Mouse (Mus musculus): Measurements from ENCODE around the gene Ppp2r3a. TPM values are rescaled to one million over a fixed set of nuclear protein-coding genes. Genes with fewer than 3 reads are reported as not detected.

Gene Ppp2r3a
- polyA plus RNA-seq, 1 experiment from 2014 or later: 33.9 TPM

- DNase-seq (ENCODE audit: low spot score) (no peak), ATAC-seq (ENCODE audit: low FRiP score) (no peak)
- H3K36me3 ChIP-seq (replicated peaks; ENCODE audit: control insufficient read depth, insufficient read depth): no peaks in the 10 kb centered on the region
- H3K4me1 ChIP-seq (replicated peaks; ENCODE audit: control insufficient read depth, insufficient read depth, low read length): peaks cover 8% of the 10 kb centered on the region; the same call in 1 of the 2 replicates
- no peak overlapping the region for H3K4me2 ChIP-seq (replicated peaks)
- no peaks in the 10 kb centered on the region for H3K27me3 ChIP-seq (ENCODE audit: control insufficient read depth, insufficient read depth, low read length)
- H3K27ac ChIP-seq: no peak overlapping the region
- 60% methylated on average over 2 of the region's 2 CpGs for WGBS
- no peaks in the 10 kb centered on the region for H3K9me3 ChIP-seq (ENCODE audit: control insufficient read depth, low read length)
- no peak overlapping the region for H3K9ac ChIP-seq
- H3K4me3 ChIP-seq (replicated peaks; ENCODE audit: low read length): no peak overlapping the region
These were observed 7.9 kb downstream of the Ppp2r3a start for GRCm38 (mm10) chr9:101243711-101244110.

- H3K4me3 ChIP-seq (replicated peaks; ENCODE audit: low read length): no peak overlapping the region
- ATAC-seq (ENCODE audit: low FRiP score) (no peak), DNase-seq (ENCODE audit: low spot score) (no peak)
- H3K9ac ChIP-seq: no peak overlapping the region
- H3K9me3 ChIP-seq (ENCODE audit: control insufficient read depth, low read length): no peaks in the 10 kb centered on the region
- 77% methylated on average over 3 of the region's 3 CpGs for WGBS
- no peaks in the 10 kb centered on the region for H3K4me1 ChIP-seq (replicated peaks; ENCODE audit: control insufficient read depth, insufficient read depth, low read length)
- no peak overlapping the region for H3K4me2 ChIP-seq (replicated peaks)
- no peaks in the 10 kb centered on the region for H3K36me3 ChIP-seq (replicated peaks; ENCODE audit: control insufficient read depth, insufficient read depth)
- H3K27ac ChIP-seq: no peak overlapping the region
- no peaks in the 10 kb centered on the region for H3K27me3 ChIP-seq (ENCODE audit: control insufficient read depth, insufficient read depth, low read length)
These were observed 11.4 kb downstream of the Ppp2r3a start for GRCm38 (mm10) chr9:101240161-101240560.

GRCm38 (mm10) chr9:101235786-101236185 is 15.8 kb downstream of the Ppp2r3a start:
- Histone ChIP-seq H3K36me3 (replicated peaks; ENCODE audit: control insufficient read depth, insufficient read depth) (no peaks in the 10 kb centered on the region), H3K4me3 (replicated peaks; ENCODE audit: low read length) (no peak overlapping the region), H3K9ac (no peak overlapping the region), H3K4me2 (replicated peaks) (no peak overlapping the region), H3K9me3 (ENCODE audit: control insufficient read depth, low read length) (no peaks in the 10 kb centered on the region), H3K4me1 (replicated peaks; ENCODE audit: control insufficient read depth, insufficient read depth, low read length) (no peaks in the 10 kb centered on the region), H3K27ac (no peak overlapping the region), H3K27me3 (ENCODE audit: control insufficient read depth, insufficient read depth, low read length) (no peaks in the 10 kb centered on the region)
- no peak for DNase-seq (ENCODE audit: low spot score)
- ATAC-seq (ENCODE audit: low FRiP score): no peak
- 89% methylated on average over 2 of the region's 2 CpGs for WGBS

- DNase-seq (ENCODE audit: low spot score) (no peak), ATAC-seq (ENCODE audit: low FRiP score) (no peak)
- H3K4me3 ChIP-seq (replicated peaks; ENCODE audit: low read length): no peak overlapping the region
- no peak overlapping the region for H3K9ac ChIP-seq
- H3K4me1 ChIP-seq (replicated peaks; ENCODE audit: control insufficient read depth, insufficient read depth, low read length): no peaks in the 10 kb centered on the region
- no peak overlapping the region for H3K27ac ChIP-seq
- WGBS: 83% methylated on average over 6 of the region's 6 CpGs
- no peaks in the 10 kb centered on the region for H3K36me3 ChIP-seq (replicated peaks; ENCODE audit: control insufficient read depth, insufficient read depth)
- H3K4me2 ChIP-seq (replicated peaks): no peak overlapping the region
- no peaks in the 10 kb centered on the region for H3K9me3 ChIP-seq (ENCODE audit: control insufficient read depth, low read length)
- no peaks in the 10 kb centered on the region for H3K27me3 ChIP-seq (ENCODE audit: control insufficient read depth, insufficient read depth, low read length)
These were observed 19.6 kb downstream of the Ppp2r3a start for GRCm38 (mm10) chr9:101232034-101232433.

- 88% methylated on average over 3 of the region's 3 CpGs for WGBS
- H3K4me3 ChIP-seq (replicated peaks; ENCODE audit: low read length): no peak overlapping the region
- ATAC-seq (ENCODE audit: low FRiP score) (no peak), DNase-seq (ENCODE audit: low spot score) (no peak)
- no peaks in the 10 kb centered on the region for H3K36me3 ChIP-seq (replicated peaks; ENCODE audit: control insufficient read depth, insufficient read depth)
- no peak overlapping the region for H3K9ac ChIP-seq
- no peaks in the 10 kb centered on the region for H3K9me3 ChIP-seq (ENCODE audit: control insufficient read depth, low read length)
- no peak overlapping the region for H3K27ac ChIP-seq
- no peaks in the 10 kb centered on the region for H3K4me1 ChIP-seq (replicated peaks; ENCODE audit: control insufficient read depth, insufficient read depth, low read length)
- no peaks in the 10 kb centered on the region for H3K27me3 ChIP-seq (ENCODE audit: control insufficient read depth, insufficient read depth, low read length)
- H3K4me2 ChIP-seq (replicated peaks): no peak overlapping the region
These were observed 21.6 kb downstream of the Ppp2r3a start for GRCm38 (mm10) chr9:101230028-101230427.

- Histone ChIP-seq H3K4me1 (replicated peaks; ENCODE audit: control insufficient read depth, insufficient read depth, low read length) (no peaks in the 10 kb centered on the region), H3K27ac (no peak overlapping the region), H3K4me2 (replicated peaks) (no peak overlapping the region), H3K9ac (no peak overlapping the region), H3K27me3 (ENCODE audit: control insufficient read depth, insufficient read depth, low read length) (no peaks in the 10 kb centered on the region), H3K4me3 (replicated peaks; ENCODE audit: low read length) (no peak overlapping the region), H3K36me3 (replicated peaks; ENCODE audit: control insufficient read depth, insufficient read depth) (no peaks in the 10 kb centered on the region), H3K9me3 (ENCODE audit: control insufficient read depth, low read length) (no peaks in the 10 kb centered on the region)
- DNase-seq (ENCODE audit: low spot score) (no peak), ATAC-seq (ENCODE audit: low FRiP score) (no peak)
These were observed 22.7 kb downstream of the Ppp2r3a start for GRCm38 (mm10) chr9:101228892-101229291.

- H3K4me3 ChIP-seq (replicated peaks; ENCODE audit: low read length): no peak overlapping the region
- ATAC-seq (ENCODE audit: low FRiP score): no peak
- H3K4me1 ChIP-seq (replicated peaks; ENCODE audit: control insufficient read depth, insufficient read depth, low read length): 0 out of 2 replicates have a peak, but pooled peaks cover 6% of the 10 kb centered on the region
- no peaks in the 10 kb centered on the region for H3K9me3 ChIP-seq (ENCODE audit: control insufficient read depth, low read length)
- H3K27me3 ChIP-seq (ENCODE audit: control insufficient read depth, insufficient read depth, low read length): no peaks in the 10 kb centered on the region
- 20% methylated on average over 1 of the region's 1 CpGs for WGBS
- DNase-seq (ENCODE audit: low spot score): no peak
- no peak overlapping the region for H3K9ac ChIP-seq
- H3K36me3 ChIP-seq (replicated peaks; ENCODE audit: control insufficient read depth, insufficient read depth): peaks cover 12% of the 10 kb centered on the region; the same call in 1 of the 2 replicates
- no peak overlapping the region for H3K4me2 ChIP-seq (replicated peaks)
- H3K27ac ChIP-seq: no peak overlapping the region
These were observed 43.6 kb downstream of the Ppp2r3a start for GRCm38 (mm10) chr9:101207984-101208383.

- DNase-seq (ENCODE audit: low spot score) (no peak), ATAC-seq (ENCODE audit: low FRiP score) (no peak)
- H3K36me3 ChIP-seq (replicated peaks; ENCODE audit: control insufficient read depth, insufficient read depth): peaks cover 12% of the 10 kb centered on the region; the same call in 1 of the 2 replicates
- 0 out of 2 replicates have a peak, but pooled peaks cover 6% of the 10 kb centered on the region for H3K4me1 ChIP-seq (replicated peaks; ENCODE audit: control insufficient read depth, insufficient read depth, low read length)
- H3K4me2 ChIP-seq (replicated peaks): no peak overlapping the region
- H3K9me3 ChIP-seq (ENCODE audit: control insufficient read depth, low read length): no peaks in the 10 kb centered on the region
- H3K9ac ChIP-seq: no peak overlapping the region
- H3K27me3 ChIP-seq (ENCODE audit: control insufficient read depth, insufficient read depth, low read length): no peaks in the 10 kb centered on the region
- WGBS: 71% methylated on average over 4 of the region's 4 CpGs
- H3K4me3 ChIP-seq (replicated peaks; ENCODE audit: low read length): no peak overlapping the region
- no peak overlapping the region for H3K27ac ChIP-seq
These were observed 45.1 kb downstream of the Ppp2r3a start for GRCm38 (mm10) chr9:101206516-101206915.

GRCm38 (mm10) chr9:101205216-101205615 is 46.4 kb downstream of the Ppp2r3a start:
- Histone ChIP-seq H3K4me3 (replicated peaks; ENCODE audit: low read length) (no peak overlapping the region), H3K36me3 (replicated peaks; ENCODE audit: control insufficient read depth, insufficient read depth) (peaks cover 8% of the 10 kb centered on the region; the same call in 1 of the 2 replicates), H3K4me1 (replicated peaks; ENCODE audit: control insufficient read depth, insufficient read depth, low read length) (peaks cover 14% of the 10 kb centered on the region; the same call in 1 of the 2 replicates), H3K4me2 (replicated peaks) (no peak overlapping the region), H3K9ac (no peak overlapping the region), H3K27me3 (ENCODE audit: control insufficient read depth, insufficient read depth, low read length) (no peaks in the 10 kb centered on the region), H3K9me3 (ENCODE audit: control insufficient read depth, low read length) (no peaks in the 10 kb centered on the region), H3K27ac (no peak overlapping the region)
- WGBS: 50% methylated on average over 1 of the region's 1 CpGs
- DNase-seq (ENCODE audit: low spot score) (no peak), ATAC-seq (ENCODE audit: low FRiP score) (no peak)

GRCm38 (mm10) chr9:101204059-101204458 is 47.5 kb downstream of the Ppp2r3a start:
- peaks cover 3% of the 10 kb centered on the region; the same call in 1 of the 2 replicates for H3K36me3 ChIP-seq (replicated peaks; ENCODE audit: control insufficient read depth, insufficient read depth)
- no peak overlapping the region for H3K4me2 ChIP-seq (replicated peaks)
- H3K4me1 ChIP-seq (replicated peaks; ENCODE audit: control insufficient read depth, insufficient read depth, low read length): peaks cover 14% of the 10 kb centered on the region; the same call in 1 of the 2 replicates
- H3K9ac ChIP-seq: no peak overlapping the region
- no peak for ATAC-seq (ENCODE audit: low FRiP score)
- H3K9me3 ChIP-seq (ENCODE audit: control insufficient read depth, low read length): no peaks in the 10 kb centered on the region
- no peak overlapping the region for H3K27ac ChIP-seq
- no peak overlapping the region for H3K4me3 ChIP-seq (replicated peaks; ENCODE audit: low read length)
- no peak for DNase-seq (ENCODE audit: low spot score)
- H3K27me3 ChIP-seq (ENCODE audit: control insufficient read depth, insufficient read depth, low read length): no peaks in the 10 kb centered on the region
- WGBS: 94% methylated on average over 3 of the region's 3 CpGs

Data from hindbrain, embryonic 14.5 days (tissue).